22 mouse cellular contexts compared by ENCODE assay signal in genomic region chr12:85839371-85840000, GRCm38 (mm10). TPM values are rescaled to one million over a fixed set of nuclear protein-coding genes. Genes with fewer than 3 reads are reported as not detected.
DNase-seq lines count a peak whose midpoint lies in the region; ATAC-seq and TF ChIP-seq lines count a peak whose summit lies in the region.
"Had no signal": no experiment of that assay in that cellular context is flagged by ENCODE, and none has a peak within 500 bp of the region (broad histone marks: within the 10 kb centered on the region; RNA-seq: fewer than 3 reads in every experiment).

No protein-coding gene starts in this region.

- H3K9me3 ChIP-seq in forebrain, postnatal 0 days (ENCODE audit: low read length): no peaks in the 10 kb centered on the region
- H3K9me3 ChIP-seq: forebrain, embryonic 10.5 days; heart, embryonic 10.5 days; hindbrain, embryonic 15.5 days; limb, embryonic 15.5 days; midbrain, embryonic 15.5 days had no signal

- no peak for TF ChIP-seq POLR2A in thymus, adult 2 months (IDR thresholded peaks at IDR 0.05; ENCODE audit: control insufficient read depth, extremely low read depth, insufficient read depth, low read length, poor library complexity)

- H3K4me2 ChIP-seq in forebrain, postnatal 0 days (ENCODE audit: low read depth): no peak overlapping the region
- H3K4me2 ChIP-seq: hindbrain, embryonic 15.5 days; limb, embryonic 15.5 days; lung, embryonic 14.5 days; midbrain, embryonic 15.5 days had no signal

- intact Hi-C loops in heart, postnatal 36 days (cut with DNase I): no loop called here

- peak; percentile 86 for DNase-seq in heart, adult 11 months
- no peak for DNase-seq in heart, postnatal 36 days
- DNase-seq in induced T-regulatory cell, adult 2 months (ENCODE audit: low read depth): peak; percentile 57
- DNase-seq in thymus, adult 2 months: peak; percentile 47
- peak; percentile 66 for DNase-seq in thymus, postnatal 4 days
- no peak for DNase-seq in forebrain, postnatal 0 days
- DNase-seq in gastrocnemius, postnatal 25 days: no peak
- no peak for DNase-seq in spleen, adult 18-20 months
- DNase-seq: adrenal gland, postnatal 10 days; cerebellum, adult 2 months; kidney, postnatal 25 days; lung, embryonic 14.5 days; right cerebral cortex, postnatal 14 days had no signal

- peaks cover 10% of the 10 kb centered on the region for H3K4me1 ChIP-seq in thymus, adult 2 months (replicated peaks; ENCODE audit: control insufficient read depth, insufficient read depth, low read length)
- H3K4me1 ChIP-seq in forebrain, postnatal 0 days (ENCODE audit: insufficient read depth): no peaks in the 10 kb centered on the region
- H3K4me1 ChIP-seq: hindbrain, embryonic 15.5 days; limb, embryonic 15.5 days; midbrain, embryonic 15.5 days had no signal

- no peak overlapping the region for H3K9ac ChIP-seq in forebrain, postnatal 0 days
- H3K9ac ChIP-seq: hindbrain, embryonic 15.5 days; limb, embryonic 15.5 days; liver, embryonic 14.5 days; lung, embryonic 14.5 days; midbrain, embryonic 15.5 days had no signal

- H3K4me3 ChIP-seq in thymus, adult 2 months (ENCODE audit: control insufficient read depth, insufficient read depth, low read length): no peak overlapping the region
- no peak overlapping the region for H3K4me3 ChIP-seq in forebrain, postnatal 0 days (ENCODE audit: low read depth, low read length)
- H3K4me3 ChIP-seq: forebrain, embryonic 10.5 days; heart, embryonic 10.5 days; hindbrain, embryonic 15.5 days; limb, embryonic 15.5 days; midbrain, embryonic 15.5 days; myocyte had no signal

- H3K27ac ChIP-seq in thymus, adult 2 months (ENCODE audit: control insufficient read depth, insufficient read depth, low read length): no peak overlapping the region
- H3K27ac ChIP-seq in forebrain, postnatal 0 days (ENCODE audit: low read depth, low read length): no peak overlapping the region
- H3K27ac ChIP-seq: forebrain, embryonic 10.5 days; heart, embryonic 10.5 days; hindbrain, embryonic 15.5 days; limb, embryonic 15.5 days; liver, embryonic 14.5 days; midbrain, embryonic 15.5 days had no signal

- no peaks in the 10 kb centered on the region for H3K27me3 ChIP-seq in thymus, adult 2 months (ENCODE audit: control insufficient read depth, insufficient read depth, low read length)
- no peaks in the 10 kb centered on the region for H3K27me3 ChIP-seq in forebrain, postnatal 0 days (ENCODE audit: insufficient read depth, low read length)
- H3K27me3 ChIP-seq: hindbrain, embryonic 15.5 days; limb, embryonic 15.5 days; midbrain, embryonic 15.5 days had no signal

- 25% methylated on average over 12 of the region's 12 CpGs for WGBS in thymus, adult 2 months
- WGBS in forebrain, postnatal 0 days: 90% methylated on average over 12 of the region's 12 CpGs

- no peak for TF ChIP-seq CTCF in thymus, adult 2 months (IDR thresholded peaks at IDR 0.05; ENCODE audit: borderline replicate concordance, control insufficient read depth, extremely low read depth, insufficient read depth, low read length, poor library complexity)
- no peak for TF ChIP-seq CTCF in forebrain, postnatal 0 days (IDR thresholded peaks at IDR 0.05; ENCODE audit: low read depth)

- 0 out of 2 replicates have a peak, but pooled peaks cover 2% of the 10 kb centered on the region for H3K36me3 ChIP-seq in thymus, adult 2 months (ENCODE audit: control insufficient read depth, insufficient read depth, low read length)
- H3K36me3 ChIP-seq in forebrain, postnatal 0 days (ENCODE audit: insufficient read depth): peaks cover 9% of the 10 kb centered on the region

- no peak for ATAC-seq in forebrain, postnatal 0 days
- ATAC-seq: forebrain, embryonic 16.5 days; intestine, embryonic 16.5 days; midbrain, embryonic 15.5 days had no signal

RNA-seq across cellular contexts. Expression of gene Ttll5, which starts 15.0 kb away (rescaled TPM):
- total RNA-seq in heart, postnatal 36 days (2021): 10 to 100 TPM; 14.6 to 14.8 TPM
- polyA plus RNA-seq in thymus, adult 2 months (2012; rRNA removed): 20.2 and 22.7 TPM in 2 replicates
- total RNA-seq in forebrain, postnatal 0 days (2014; rRNA removed): 13.2 and 17.5 TPM in 2 replicates
- polyA plus RNA-seq in forebrain, postnatal 0 days (2015; fragmentation: Nextera tagmentation; extraction: Ambion mirVana): 8.2 and 11.1 TPM in 2 replicates
- 1 to 10 TPM; 5.8 to 7.3 TPM for total RNA-seq in gastrocnemius, postnatal 25 days (2021)

RNA-seq across cellular contexts. Expression of gene Erg28, which starts 15.1 kb away (rescaled TPM):
- 1 to 10 TPM; 7.5 to 7.7 TPM for total RNA-seq in heart, postnatal 36 days (2021)
- polyA plus RNA-seq in thymus, adult 2 months (2012; rRNA removed): 41.4 and 44.4 TPM in 2 replicates
- total RNA-seq in forebrain, postnatal 0 days (2014; rRNA removed): 68.1 and 75.4 TPM in 2 replicates
- 118 TPM in 2 replicates for polyA plus RNA-seq in forebrain, postnatal 0 days (2015; fragmentation: Nextera tagmentation; extraction: Ambion mirVana)
- 1 to 10 TPM; 2.7 to 3.8 TPM for total RNA-seq in gastrocnemius, postnatal 25 days (2021)

Comparison
In these comparisons a context has a peak if more than half of its experiments do, and no peak if none do; other contexts are left out.
1. DNase-seq: peak in heart, adult 11 months (single experiment), induced T-regulatory cell, adult 2 months (single experiment), thymus, adult 2 months (single experiment) and thymus, postnatal 4 days (single experiment); none in heart, postnatal 36 days (0 of 2), forebrain, postnatal 0 days (single experiment), gastrocnemius, postnatal 25 days (single experiment) and spleen, adult 18-20 months (0 of 2).